Mouse (Mus musculus) CD4-positive, CD25-positive, alpha-beta regulatory T cell, adult 2 months (primary cell): ENCODE measurements around the gene Uckl1.

Experiments
- DNase-seq: peaks from one replicate; pipeline ENCODE4 v3.0.0-alpha.2; 2012; ENCODE audit warnings: low read depth, low spot score

Uckl1 gene

DNA sequence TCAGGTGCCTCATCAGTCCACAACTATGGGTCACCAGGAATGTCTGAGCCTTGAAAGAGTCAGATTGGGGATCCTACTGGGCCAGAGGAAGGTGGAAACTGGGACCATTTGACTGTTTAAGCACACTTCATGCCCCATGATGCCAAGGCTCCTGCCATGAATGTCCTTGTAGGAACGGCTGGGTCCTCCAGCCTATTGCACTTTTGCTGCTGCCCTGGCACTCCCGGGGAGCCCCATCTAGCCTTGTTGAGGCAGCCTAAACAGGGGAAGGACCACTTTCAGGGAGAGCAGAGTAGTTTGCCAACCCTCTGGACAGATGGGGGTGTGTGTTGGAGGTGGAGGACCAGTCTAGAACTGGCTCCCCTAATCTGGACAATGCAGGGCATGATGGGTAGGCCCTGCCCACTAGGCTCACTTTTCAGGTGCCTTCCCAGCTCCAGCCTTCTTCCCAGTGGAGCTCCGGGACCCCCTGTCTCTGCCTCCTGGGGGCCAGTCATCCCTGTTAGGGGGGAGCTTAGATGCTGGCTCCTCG, at the start of gene Uckl1:
TSS of gene Uckl1 (minus strand) at position 482 of the 532 bp plus-strand sequence.
- no peak for DNase-seq

DNA sequence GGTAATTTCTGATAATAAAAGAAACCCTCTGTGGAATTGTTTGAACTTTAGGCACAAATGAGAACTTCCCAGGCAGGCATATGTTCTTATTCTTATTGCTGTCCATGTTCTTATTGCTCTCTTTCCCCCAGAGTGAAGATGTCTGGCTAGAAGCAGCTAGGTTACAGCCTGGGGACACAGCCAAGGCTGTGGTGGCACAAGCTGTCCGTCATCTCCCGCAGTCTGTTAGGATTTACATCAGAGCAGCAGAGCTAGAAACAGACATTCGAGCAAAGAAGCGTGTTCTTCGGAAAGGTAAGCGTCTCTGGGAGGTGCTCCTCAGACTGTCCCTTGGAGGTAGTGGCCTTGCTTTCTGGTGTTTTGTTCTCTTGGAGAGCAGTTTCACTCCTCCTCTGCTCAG, 47.9 kb upstream of the Uckl1 start:
- no peak for DNase-seq

DNA sequence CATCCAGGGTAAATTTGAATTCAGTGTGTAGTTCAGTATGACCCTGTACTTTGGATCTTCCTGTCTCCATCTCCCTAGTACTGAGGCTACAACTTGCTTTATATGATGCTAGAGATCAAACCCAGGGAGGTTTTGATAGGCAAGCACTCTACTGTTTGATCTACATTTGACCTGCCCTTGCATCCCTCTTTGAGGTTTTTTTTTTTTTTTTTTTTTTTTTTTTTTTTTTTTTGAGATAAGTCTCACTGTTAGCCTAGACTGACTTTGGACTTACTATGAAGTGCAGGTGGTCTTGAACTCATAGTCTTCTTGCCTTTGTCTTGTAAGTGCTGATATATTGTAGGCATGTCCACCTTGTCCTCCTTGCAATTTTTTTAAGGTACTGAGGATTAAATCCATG, 43.8 kb upstream of the Uckl1 start:
- no peak for DNase-seq

DNA sequence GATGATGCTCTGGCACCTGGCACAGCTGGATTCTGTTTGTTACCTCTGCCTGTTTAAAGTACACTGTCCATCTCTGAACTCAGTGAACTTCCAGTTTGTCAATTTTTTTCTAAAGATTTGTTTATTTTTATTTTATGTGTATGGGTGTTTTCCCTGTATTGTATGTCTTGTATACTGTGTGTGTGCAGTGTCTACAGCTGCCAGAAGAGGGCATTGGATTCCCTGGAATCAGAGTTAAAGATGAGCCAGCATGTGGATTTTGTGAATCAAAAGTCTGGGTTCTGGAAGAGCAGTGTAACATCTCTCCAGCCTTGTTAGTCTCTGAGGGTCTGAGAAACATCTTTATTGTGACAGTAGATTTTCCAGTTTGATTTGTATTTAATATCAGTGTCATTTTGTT, 38.7 kb upstream of the Uckl1 start:
- DNase-seq: peak; percentile 36

DNA sequence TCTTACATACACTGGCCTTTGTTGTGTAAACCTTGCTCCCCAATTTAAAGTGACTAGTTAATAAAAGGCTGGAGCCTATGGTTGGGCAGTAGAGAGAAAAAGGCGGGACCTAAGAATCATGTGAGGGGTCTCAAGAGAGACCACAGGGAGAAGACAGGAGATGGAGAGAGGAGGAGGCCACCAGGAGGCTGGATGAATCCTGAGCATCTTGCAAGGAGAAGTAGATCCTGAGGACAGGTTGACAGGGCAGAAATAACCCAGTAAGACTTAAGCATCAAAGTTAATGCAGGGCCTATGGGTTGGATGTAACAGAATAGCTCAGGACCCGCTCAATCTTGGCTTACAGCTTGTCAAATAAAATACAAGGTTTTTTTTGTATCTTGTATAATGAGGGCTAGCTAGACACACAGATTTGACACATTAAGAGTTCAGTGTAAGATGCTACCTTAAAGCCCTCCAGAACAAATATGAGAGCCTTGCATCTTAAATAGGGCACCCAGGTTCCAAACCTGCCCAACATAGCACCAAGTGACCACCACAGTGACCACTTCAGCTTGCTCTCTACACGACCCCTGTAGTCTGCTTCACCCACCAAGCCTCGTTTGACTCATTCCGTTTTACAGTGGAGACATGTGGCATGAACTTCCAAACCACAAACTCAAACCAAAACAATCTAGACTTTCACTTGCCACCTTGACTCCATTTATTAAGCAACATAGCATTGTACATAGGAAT, 34.2 kb upstream of the Uckl1 start:
- no peak for DNase-seq

DNA sequence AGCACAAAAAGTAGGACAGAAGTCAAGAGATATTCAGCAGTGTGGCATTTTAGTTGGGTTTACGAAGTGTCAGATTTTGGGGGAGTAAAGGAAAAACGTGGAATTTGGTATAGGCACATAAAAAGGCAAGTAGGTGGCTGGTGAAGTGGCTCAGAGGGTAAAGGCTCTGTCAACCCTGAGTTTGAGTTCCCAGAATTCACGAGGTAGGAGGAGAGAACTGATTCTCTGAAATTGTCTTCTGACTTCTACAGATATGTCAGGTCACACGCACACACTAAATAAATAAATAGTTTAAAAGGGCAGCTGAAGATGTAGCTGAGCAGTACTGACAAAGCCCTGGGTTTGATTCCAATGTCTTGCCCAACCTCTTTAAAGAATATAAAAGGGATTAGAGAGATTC, 17.7 kb upstream of the Uckl1 start:
- DNase-seq: no peak

DNA sequence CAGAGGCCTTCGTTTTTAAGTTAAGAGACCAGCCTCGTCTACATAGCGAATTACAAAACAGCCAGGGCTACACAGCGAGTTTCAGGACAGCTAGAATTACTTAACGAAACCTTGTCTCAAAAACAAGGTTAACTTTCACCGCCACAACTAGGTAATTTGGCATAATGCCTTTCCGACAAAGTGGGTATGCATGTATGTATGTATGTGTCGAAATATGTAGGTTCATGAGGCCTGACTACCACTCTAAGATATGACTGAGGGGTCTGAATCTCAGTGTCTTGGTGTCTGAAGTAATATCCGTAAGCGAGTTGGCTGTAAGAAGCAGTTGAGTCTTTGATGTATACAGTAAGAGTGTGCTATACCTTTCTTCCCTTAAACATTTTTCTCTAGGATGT, 17.1 kb upstream of the Uckl1 start:
- no peak for DNase-seq

DNA sequence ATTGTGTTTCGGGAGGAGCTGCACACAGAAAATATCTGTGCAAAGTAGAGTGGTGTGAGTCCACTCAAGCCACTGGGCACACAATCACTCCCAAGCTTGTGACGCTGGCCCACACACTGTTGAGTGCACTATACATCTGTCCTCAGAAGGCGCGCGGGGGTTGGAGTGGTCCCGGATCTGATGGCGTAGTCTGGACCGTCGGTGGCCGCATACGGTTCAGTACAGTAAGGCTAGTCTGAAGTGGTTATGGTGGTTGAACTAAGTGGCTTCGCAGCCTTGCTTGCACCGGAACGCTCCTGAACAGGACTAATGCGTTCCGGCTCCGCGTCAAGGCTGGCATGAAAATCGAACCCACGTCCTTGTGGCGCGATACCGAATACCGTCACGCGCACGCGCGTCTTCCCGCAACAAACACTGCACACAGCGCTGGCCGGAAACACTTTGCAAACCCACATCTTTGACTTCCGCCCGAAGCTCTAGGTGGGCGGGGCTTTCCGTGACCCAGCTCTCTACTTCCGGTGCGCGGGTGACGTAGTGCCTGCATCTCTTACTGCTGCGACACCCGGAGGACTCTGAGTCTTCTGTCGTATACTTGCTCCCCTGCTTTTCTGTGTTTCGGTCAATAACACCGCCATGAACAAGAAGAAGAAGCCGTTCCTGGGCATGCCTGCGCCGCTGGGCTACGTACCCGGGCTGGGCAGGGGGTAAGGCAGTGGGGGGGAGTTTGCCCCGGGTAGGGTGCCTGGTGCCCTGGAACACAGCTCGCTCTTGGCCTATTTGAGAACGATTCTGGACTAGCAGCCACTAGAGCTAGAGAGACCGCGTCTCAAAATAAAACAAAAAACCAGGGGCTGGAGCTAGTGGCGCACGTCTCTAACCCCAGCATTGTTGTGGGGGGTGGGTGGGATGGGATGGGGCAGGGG, 16.4 kb upstream of the Uckl1 start:
- DNase-seq: peak; percentile 98

DNA sequence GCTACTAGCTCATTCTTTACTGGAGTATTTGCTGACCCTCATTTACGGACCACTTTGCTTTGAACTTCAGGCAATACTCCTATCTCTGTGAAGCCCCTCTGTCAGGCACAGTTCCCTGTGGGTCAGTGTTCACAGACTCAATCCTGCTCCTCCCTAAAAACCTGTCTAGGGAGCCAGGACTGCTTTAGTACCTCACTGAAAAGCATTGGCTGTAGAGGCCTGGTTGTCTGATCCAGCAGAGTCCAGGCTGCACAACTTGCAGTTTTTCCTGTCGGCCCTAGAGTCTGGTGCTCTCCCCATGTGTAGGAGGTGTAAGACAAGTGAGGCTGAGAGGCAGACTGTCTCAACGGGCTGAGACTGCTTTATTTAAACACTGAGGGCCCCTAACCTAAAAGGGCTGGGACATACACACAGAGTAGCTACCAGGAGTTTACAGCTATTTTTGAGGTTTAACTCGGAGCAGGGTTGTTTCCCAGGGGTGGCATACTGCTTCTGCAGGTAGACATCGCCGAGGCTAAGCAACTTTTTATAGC, 15.6 kb upstream of the Uckl1 start:
- peak; percentile 19 for DNase-seq

DNA sequence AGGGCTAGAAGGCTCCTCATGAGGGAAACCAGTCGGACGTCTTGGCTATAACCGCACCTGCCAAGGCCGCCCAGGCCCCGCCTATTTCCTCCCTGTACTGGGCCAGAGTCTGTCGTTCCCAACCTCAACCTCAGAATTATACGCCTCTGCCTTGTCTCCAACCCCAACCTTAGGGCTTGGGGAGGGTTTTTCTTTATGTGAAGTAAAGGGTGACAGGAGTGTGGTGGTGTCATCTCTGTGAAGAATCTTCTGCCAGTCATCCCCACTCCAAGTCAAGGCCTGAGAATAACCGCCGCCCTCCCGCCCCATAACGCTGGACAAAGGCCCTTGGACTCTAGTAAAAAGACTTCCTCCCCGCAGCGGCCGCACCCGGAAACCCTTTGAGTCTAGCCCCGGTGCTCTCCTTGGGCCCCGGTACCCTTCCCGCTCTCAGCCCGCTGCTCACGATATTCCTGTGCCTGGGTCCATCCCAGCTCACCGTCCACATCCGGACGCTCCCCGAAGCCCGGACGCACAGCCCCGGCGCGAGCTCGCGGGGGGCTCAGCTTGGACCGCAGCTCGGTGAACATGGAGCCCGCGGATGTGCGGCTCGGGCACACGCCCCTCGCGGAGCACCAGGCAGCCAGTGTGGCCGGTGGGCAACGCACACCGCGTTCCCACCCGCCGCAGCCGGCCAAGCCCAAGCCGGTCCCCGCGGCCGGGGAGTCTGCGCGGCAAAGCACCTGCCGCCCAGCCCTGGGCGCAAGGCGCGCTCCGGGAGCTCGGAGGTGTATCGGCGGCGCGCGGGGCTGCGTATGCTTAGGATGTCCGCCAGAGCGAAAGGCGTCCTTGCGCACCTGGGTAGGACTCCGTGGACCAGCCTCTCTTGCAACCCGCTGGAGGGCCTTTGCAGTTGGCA, 14.0 kb upstream of the Uckl1 start, which contains the start of gene Samd10:
TSS of gene Samd10 (minus strand) at position 759 of the 898 bp plus-strand sequence.
- DNase-seq: peak; percentile 79

DNA sequence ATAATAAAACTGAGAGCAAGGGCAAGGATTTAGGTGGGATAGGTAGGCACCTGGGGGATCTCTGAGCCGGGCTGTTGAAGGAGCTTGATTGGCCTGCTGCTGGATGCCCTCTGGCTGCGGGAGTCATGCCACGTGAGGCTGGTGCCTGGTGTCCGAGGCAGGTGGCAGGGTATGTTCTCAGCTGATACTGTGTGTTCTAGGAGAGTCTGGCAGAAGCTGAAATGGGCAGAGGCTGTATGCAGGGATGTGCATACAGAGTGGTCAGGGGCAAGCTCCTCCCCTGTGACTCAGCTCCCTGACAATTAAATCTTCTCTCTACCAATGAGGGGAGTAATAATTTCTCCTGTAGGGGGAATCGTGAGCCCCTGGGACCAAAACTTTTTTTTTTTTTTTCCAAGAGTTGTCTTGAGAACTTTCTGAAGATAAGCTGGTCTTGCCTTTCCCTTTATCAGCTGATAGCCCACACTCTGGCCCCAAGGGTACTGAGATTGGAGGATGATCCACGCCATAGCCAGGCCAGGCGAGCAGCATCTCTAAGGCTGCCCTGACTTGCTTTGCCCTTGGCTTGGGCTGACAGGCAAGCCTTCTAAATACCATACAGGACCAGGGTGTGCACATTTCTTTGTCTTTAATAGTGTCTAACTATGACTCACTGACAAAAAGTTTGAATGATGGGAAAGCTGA, 12.8 kb upstream of the Uckl1 start:
- DNase-seq: no peak

DNA sequence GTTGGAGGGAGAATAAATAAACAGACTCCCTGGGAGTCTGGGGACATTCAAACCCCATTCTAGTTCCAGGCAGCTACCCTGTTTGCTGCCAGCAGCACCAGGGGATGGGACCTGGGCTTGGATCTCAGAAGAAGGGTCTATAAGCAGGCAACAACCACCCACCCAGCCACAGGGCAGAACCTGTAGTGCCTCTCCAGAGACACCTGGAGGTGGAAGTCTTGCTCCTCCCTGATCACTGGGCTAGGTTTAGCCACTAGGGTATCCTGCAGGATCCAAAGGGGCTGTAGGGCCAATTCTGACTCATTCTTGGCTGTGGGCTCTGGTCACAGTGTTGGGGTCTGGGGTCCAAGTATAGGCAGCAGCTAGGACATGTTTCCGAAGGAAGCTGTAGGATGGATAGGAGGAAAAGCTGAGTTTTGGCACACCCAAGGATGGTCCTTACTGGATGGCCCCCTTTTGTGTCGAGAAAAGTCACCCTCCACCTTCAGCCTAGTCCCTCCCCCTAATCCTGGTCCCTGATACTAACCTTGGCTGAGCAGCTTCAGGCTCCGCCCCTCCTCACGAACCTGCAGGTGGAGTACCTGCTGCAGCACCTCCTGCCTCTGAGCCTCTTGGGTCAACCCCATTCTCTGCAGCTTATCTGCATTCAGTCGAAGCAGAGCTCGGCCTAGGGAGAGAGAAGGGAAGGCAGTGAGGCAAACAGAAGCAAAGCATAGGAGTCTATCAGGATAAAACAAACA, 11.7 kb upstream of the Uckl1 start:
- no peak for DNase-seq

DNA sequence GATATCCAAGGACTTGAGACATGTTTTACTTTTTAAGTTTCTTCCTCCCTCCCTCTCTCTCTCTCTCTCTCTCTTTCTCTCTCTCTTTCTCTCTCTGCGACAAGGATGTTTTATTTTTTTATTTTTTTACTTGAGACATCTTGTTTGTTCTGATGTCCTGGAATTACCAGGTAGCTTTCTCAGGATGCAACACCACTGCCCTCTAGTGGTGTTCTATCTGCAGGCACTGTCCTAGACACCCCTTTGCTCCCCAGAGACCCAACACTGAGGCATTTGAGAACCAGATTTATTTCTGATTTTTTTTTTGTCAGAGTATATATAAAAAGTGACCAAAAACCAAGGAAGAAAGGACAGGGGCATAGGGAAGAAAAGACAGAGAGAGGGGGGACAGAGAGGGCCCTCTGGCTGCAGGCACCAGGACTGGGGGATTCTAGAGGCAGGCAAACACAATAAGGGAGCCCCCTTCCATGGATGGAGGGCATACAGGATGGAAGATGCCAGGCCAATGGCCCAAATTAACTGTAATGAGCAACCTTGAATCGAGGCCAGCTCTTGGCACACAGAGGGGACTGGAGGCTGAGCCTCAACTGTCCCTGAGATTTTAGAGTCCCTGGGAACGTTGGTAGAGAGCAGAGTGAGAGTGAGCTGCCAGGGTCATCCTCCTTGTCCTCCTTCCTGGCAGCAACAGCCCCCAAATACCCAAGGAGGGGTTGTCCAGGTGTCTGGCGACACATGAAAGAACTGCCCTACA, 10.4 kb upstream of the Uckl1 start:
- peak; percentile 72 for DNase-seq

DNA sequence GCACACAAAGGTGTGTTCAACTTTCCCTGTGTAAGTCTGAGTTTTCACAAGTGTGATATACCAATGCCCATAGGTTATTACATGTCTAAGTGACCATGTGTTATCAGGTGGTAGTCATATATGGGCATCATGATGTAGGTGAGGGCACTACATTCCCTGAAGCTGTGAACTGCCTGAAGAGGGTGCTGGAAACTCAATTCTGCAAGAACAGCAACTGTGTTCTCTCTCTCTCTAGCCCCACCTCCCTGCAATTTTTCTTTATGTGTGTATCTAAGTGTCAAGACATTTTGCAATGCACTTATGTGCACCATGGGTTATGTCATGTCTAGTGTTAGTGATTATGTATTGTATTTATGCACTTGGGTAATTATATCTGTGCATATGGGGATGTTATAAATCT, 9.2 kb upstream of the Uckl1 start:
- DNase-seq: peak; percentile 37

DNA sequence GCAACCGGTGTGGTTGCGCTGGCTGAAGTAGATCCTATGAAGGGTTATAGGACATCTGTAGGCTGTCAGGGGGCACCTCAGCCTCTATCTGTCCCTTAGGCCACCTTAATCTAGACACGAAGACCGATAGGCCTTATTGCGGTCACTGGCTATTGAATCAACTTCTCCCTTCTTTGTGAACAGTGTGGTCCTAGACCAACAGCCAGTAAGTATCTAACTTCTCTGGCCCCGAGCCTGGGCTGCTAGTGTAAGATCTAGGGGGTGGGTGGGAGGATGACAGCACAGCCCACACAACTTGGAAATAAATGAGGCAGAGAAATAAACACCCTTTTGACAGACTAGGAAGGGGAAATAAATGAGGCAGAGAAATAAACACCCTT, 8.3 kb upstream of the Uckl1 start:
- peak; percentile 28 for DNase-seq

DNA sequence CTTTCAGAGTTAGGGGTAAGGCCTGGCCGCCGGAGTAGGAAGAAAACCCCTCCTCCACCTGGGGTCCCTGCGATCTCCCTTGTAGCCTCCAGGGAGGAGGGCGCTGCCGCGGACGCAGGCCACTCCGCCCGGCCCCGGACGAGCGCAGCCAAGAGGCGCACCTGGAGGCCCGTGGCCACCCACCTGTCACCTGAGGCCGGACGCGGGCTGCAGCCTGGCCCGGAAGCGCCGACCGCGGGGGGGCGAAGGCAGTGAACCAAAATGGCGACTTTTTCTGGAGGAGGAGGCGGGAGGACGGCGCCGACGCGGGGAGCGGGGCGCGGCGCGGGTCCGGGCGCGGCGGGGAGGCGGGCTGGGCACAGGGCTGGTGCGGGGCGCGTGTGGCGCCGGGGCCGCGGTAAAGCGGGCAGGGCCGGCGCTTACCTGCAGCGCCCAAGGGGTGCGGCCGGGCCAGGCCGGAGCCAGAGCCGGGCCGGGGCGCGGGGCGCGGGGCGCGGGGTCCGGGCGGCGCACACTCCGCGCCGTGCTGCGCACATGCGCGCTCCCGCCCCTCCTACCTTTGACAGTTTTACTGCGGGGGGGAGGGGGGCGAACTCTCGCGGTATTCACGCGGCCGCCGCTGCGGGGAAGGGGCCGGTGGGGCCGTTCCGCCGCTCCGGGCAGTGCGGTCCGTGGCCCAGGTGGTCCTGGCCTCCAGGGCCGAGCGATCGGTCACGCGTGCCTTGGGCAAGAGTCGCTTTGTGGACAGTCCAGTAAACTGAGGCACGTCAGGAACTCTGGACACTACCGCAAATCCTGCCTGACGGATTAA, 7.7 kb upstream of the Uckl1 start, which contains the start of gene Zfp512b:
TSS of gene Zfp512b (minus strand) at position 573 of the 811 bp plus-strand sequence.
- peak; percentile 76 for DNase-seq

DNA sequence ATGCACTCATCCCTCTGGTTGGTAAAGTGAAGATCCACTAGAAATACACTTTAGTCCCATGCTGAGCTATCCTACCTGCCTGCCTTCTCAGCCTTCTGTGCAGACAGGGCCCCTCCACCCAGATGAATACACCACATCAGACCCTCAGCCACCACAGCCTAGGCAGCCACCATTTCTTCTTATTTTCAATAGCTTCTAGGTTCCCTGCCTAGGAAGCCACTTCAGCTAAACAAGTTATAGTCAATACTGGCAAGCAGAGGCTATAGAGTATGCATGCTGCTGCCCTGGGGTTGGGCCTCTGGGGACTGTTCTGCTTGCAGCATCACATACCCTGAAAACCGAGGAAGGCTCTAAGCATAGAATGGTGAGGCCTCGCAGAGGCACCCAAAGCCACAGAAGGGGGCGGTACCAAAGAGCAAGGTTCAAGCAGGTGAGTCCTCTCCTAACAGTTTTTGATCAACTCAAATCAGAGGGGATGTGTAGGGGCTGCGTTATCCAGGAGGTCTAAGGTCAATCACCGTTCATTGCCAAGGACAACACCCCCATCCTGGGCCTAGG, 6.9 kb upstream of the Uckl1 start, which contains the start of gene Prpf6:
TSS of gene Prpf6 (plus strand) at position 341 of the 558 bp plus-strand sequence.
- DNase-seq: peak; percentile 67

DNA sequence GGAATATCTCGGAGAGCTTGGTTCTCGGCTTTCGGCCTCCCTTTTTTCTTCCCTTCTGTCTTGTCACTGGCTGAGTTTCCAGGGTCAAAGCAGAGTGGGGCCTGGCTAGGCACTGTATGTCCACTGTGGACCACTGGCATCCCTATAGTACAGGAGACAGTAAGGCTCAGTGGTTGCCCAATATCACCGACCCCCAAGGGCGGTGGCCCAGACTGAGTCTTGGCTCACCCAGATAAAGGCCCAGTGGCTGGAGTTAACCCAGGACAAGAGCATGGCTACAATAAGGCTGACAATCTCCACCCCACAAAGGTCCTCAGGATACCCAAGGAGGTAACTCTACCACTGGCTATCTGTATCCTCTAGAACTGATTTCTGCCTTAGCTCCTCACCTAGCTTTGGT, 5.8 kb upstream of the Uckl1 start:
- no peak for DNase-seq
